Mouse (Mus musculus): ENCODE data around the gene Gsdma. TPM values are rescaled to one million over a fixed set of nuclear protein-coding genes. Genes with fewer than 3 reads are reported as not detected.
"Not testable (repeated sequence)": the region's sequence is repeated elsewhere in the genome, so short reads cannot be mapped to it uniquely, and the experiment has no call there.

Gene Gsdma
- polyA plus RNA-seq, 1 experiment: not detected

- TF ChIP-seq MAX (IDR thresholded peaks at IDR 0.05) (no peak), FOSL1 (IDR thresholded peaks at IDR 0.05; ENCODE audit: insufficient read depth, low read length, poor library complexity, severe bottlenecking) (no peak), MYOG (IDR thresholded peaks at IDR 0.05; ENCODE audit: control insufficient read depth, extremely low read depth, insufficient read length) (no peak), CTCF (IDR thresholded peaks at IDR 0.05; ENCODE audit: control insufficient read depth, insufficient read depth, insufficient read length) (no peak), CEBPB (IDR thresholded peaks at IDR 0.05; ENCODE audit: low read depth) (no peak), USF1 (IDR thresholded peaks at IDR 0.05; ENCODE audit: low read depth) (no peak), MYOD1 (IDR thresholded peaks at IDR 0.05; ENCODE audit: control insufficient read depth, insufficient read length, low read depth) (no peak)
These were observed 17.7 kb upstream of the Gsdma start, which contains the start of gene Gsdma2 for GRCm38 (mm10) chr11:98646459-98646858. TSS of gene Gsdma2 (plus strand) at chr11:98646759.

GRCm38 (mm10) chr11:98655076-98655475 lies 9.1 kb upstream of the Gsdma start:
- H3K79me3 ChIP-seq (ENCODE audit: low read depth); H3K79me2 ChIP-seq (ENCODE audit: control insufficient read depth, insufficient read depth); H3ac ChIP-seq (ENCODE audit: control insufficient read depth, insufficient read length, low read depth); H3K36me3 ChIP-seq (ENCODE audit: control insufficient read depth, insufficient read depth); H3K4me3 ChIP-seq (ENCODE audit: insufficient read depth, poor library complexity, severe bottlenecking): not testable (repeated sequence)
- peaks cover 42% of the 10 kb centered on the region for H3K27me3 ChIP-seq (ENCODE audit: control insufficient read depth, insufficient read depth, insufficient read length)
- peak; percentile 10 for TF ChIP-seq CTCF (IDR thresholded peaks at IDR 0.05; ENCODE audit: control insufficient read depth, insufficient read depth, insufficient read length)

More at GRCm38 (mm10) chr11:98646459-98646858, 17.7 kb upstream of the Gsdma start, which contains the start of gene Gsdma2:
- H3K36me3 ChIP-seq (ENCODE audit: control insufficient read depth, insufficient read depth): no peaks in the 10 kb centered on the region
- no peak within 1 kb of the TSS for H3ac ChIP-seq (ENCODE audit: control insufficient read depth, insufficient read length, low read depth)
- peaks cover 49% of the 10 kb centered on the region for H3K27me3 ChIP-seq (ENCODE audit: control insufficient read depth, insufficient read depth, insufficient read length)
- no peaks in the 10 kb centered on the region for H3K79me3 ChIP-seq (ENCODE audit: low read depth)
- no peaks in the 10 kb centered on the region for H3K79me2 ChIP-seq (ENCODE audit: control insufficient read depth, insufficient read depth)
- no peak within 1 kb of the TSS for H3K4me3 ChIP-seq (ENCODE audit: insufficient read depth, poor library complexity, severe bottlenecking)

- H3ac ChIP-seq (ENCODE audit: control insufficient read depth, insufficient read length, low read depth): no peak overlapping the region
- no peaks in the 10 kb centered on the region for H3K79me3 ChIP-seq (ENCODE audit: low read depth)
- peaks cover 41% of the 10 kb centered on the region for H3K27me3 ChIP-seq (ENCODE audit: control insufficient read depth, insufficient read depth, insufficient read length)
- H3K36me3 ChIP-seq (ENCODE audit: control insufficient read depth, insufficient read depth): no peaks in the 10 kb centered on the region
- TF ChIP-seq USF1 (IDR thresholded peaks at IDR 0.05; ENCODE audit: low read depth) (no peak), CTCF (IDR thresholded peaks at IDR 0.05; ENCODE audit: control insufficient read depth, insufficient read depth, insufficient read length) (peak; percentile 36)
- H3K79me2 ChIP-seq (ENCODE audit: control insufficient read depth, insufficient read depth): no peaks in the 10 kb centered on the region
- H3K4me3 ChIP-seq (ENCODE audit: insufficient read depth, poor library complexity, severe bottlenecking): no peak overlapping the region
These were observed 3.6 kb upstream of the Gsdma start for GRCm38 (mm10) chr11:98660517-98660916.

GRCm38 (mm10) chr11:98668984-98669383 lies 4.8 kb downstream of the Gsdma start:
- no peak overlapping the region for H3ac ChIP-seq (ENCODE audit: control insufficient read depth, insufficient read length, low read depth)
- no peaks in the 10 kb centered on the region for H3K36me3 ChIP-seq (ENCODE audit: control insufficient read depth, insufficient read depth)
- no peaks in the 10 kb centered on the region for H3K79me3 ChIP-seq (ENCODE audit: low read depth)
- H3K4me3 ChIP-seq (ENCODE audit: insufficient read depth, poor library complexity, severe bottlenecking): no peak overlapping the region
- TF ChIP-seq USF1 (IDR thresholded peaks at IDR 0.05; ENCODE audit: low read depth) (no peak), MAX (IDR thresholded peaks at IDR 0.05) (no peak), CTCF (IDR thresholded peaks at IDR 0.05; ENCODE audit: control insufficient read depth, insufficient read depth, insufficient read length) (no peak)
- peaks cover 54% of the 10 kb centered on the region for H3K27me3 ChIP-seq (ENCODE audit: control insufficient read depth, insufficient read depth, insufficient read length)
- H3K79me2 ChIP-seq (ENCODE audit: control insufficient read depth, insufficient read depth): no peaks in the 10 kb centered on the region

- Histone ChIP-seq H3K27me3 (ENCODE audit: control insufficient read depth, insufficient read depth, insufficient read length) (peaks cover 43% of the 10 kb centered on the region), H3K79me2 (ENCODE audit: control insufficient read depth, insufficient read depth) (no peaks in the 10 kb centered on the region), H3K79me3 (ENCODE audit: low read depth) (no peaks in the 10 kb centered on the region), H3K4me3 (ENCODE audit: insufficient read depth, poor library complexity, severe bottlenecking) (no peak overlapping the region), H3K36me3 (ENCODE audit: control insufficient read depth, insufficient read depth) (no peaks in the 10 kb centered on the region), H3ac (ENCODE audit: control insufficient read depth, insufficient read length, low read depth) (no peak overlapping the region)
- no peak for TF ChIP-seq MYOD1 (IDR thresholded peaks at IDR 0.05; ENCODE audit: control insufficient read depth, insufficient read length, low read depth)
- no peak for TF ChIP-seq MYOG (IDR thresholded peaks at IDR 0.05; ENCODE audit: control insufficient read depth, extremely low read depth, insufficient read length)
- TF ChIP-seq CEBPB (IDR thresholded peaks at IDR 0.05; ENCODE audit: low read depth): no peak
- no peak for TF ChIP-seq USF1 (IDR thresholded peaks at IDR 0.05; ENCODE audit: low read depth)
- TF ChIP-seq MAX (IDR thresholded peaks at IDR 0.05): no peak
- TF ChIP-seq CTCF (IDR thresholded peaks at IDR 0.05; ENCODE audit: control insufficient read depth, insufficient read depth, insufficient read length): no peak
These were observed 7.2 kb downstream of the Gsdma start for GRCm38 (mm10) chr11:98671284-98671815.

- H3K79me2 ChIP-seq (ENCODE audit: control insufficient read depth, insufficient read depth): no peaks in the 10 kb centered on the region
- H3ac ChIP-seq (ENCODE audit: control insufficient read depth, insufficient read length, low read depth): no peak overlapping the region
- H3K27me3 ChIP-seq (ENCODE audit: control insufficient read depth, insufficient read depth, insufficient read length): peaks cover 38% of the 10 kb centered on the region
- no peak overlapping the region for H3K4me3 ChIP-seq (ENCODE audit: insufficient read depth, poor library complexity, severe bottlenecking)
- H3K36me3 ChIP-seq (ENCODE audit: control insufficient read depth, insufficient read depth): no peaks in the 10 kb centered on the region
- no peaks in the 10 kb centered on the region for H3K79me3 ChIP-seq (ENCODE audit: low read depth)
- TF ChIP-seq MYOG (IDR thresholded peaks at IDR 0.05; ENCODE audit: control insufficient read depth, extremely low read depth, insufficient read length): no peak
- TF ChIP-seq CTCF (IDR thresholded peaks at IDR 0.05; ENCODE audit: control insufficient read depth, insufficient read depth, insufficient read length): no peak
- TF ChIP-seq MAX (IDR thresholded peaks at IDR 0.05): no peak
- no peak for TF ChIP-seq FOSL1 (IDR thresholded peaks at IDR 0.05; ENCODE audit: insufficient read depth, low read length, poor library complexity, severe bottlenecking)
- no peak for TF ChIP-seq CEBPB (IDR thresholded peaks at IDR 0.05; ENCODE audit: low read depth)
- no peak for TF ChIP-seq MYOD1 (IDR thresholded peaks at IDR 0.05; ENCODE audit: control insufficient read depth, insufficient read length, low read depth)
- TF ChIP-seq USF1 (IDR thresholded peaks at IDR 0.05; ENCODE audit: low read depth): no peak
These were observed 7.7 kb downstream of the Gsdma start for GRCm38 (mm10) chr11:98671857-98672256.

Measured in C2C12 (cell line).